Mouse (Mus musculus) CD4-positive, CD25-positive, alpha-beta regulatory T cell, adult 4 months (primary cell): ENCODE results near the gene Syt13. TPM values are rescaled to one million over a fixed set of nuclear protein-coding genes. Genes with fewer than 3 reads are reported as not detected.

Experiments used
- polyA plus RNA-seq, 2 experiments: library from polyadenylated mRNA; unstranded; fragments of 100-300 nt; shearing (Covaris generic); gene quantifications; one replicate each; pipeline ENCODE4 v1.2.1; 2017

Gene Syt13
- polyA plus RNA-seq, 2 experiments from 2014 or later = not detected

Other genes with a start within 250 kb of the Syt13 start
- 1 to 10 TPM; 1.8 to 2.1 TPM for gene Prdm11, start 131.1 kb downstream of the Syt13 start, polyA plus RNA-seq